19 mouse cellular contexts compared by ENCODE assay signal in the genomic region with DNA sequence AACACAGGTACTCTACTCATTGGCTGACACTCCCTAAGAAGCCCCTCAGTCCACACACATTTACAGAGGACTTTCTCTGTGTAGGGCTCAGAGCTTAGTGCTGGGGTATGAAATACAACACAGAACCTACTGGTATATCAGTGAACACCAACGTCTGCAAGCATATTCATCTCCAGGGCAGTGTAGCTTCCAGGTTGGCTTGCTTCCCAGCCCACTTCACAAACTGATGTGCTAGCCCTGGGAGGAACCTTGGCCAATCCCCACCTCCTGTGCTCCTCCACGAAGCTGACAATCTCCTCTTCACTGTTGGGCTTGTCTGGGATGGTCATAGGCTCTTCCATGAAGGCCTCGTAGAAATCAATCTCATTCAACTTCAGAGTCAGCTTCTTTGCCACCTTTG. TPM values are rescaled to one million over a fixed set of nuclear protein-coding genes. Genes with fewer than 3 reads are reported as not detected.
A peak's percentile ranks its signal among the peaks of the same experiment; 100 is the strongest.
DNase-seq lines count a peak whose midpoint lies in the region; ATAC-seq and TF ChIP-seq lines count a peak whose summit lies in the region.
"Had no signal": no experiment of that assay in that cellular context is flagged by ENCODE, and none has a peak within 500 bp of the region (broad histone marks: within the 10 kb centered on the region; RNA-seq: fewer than 3 reads in every experiment).

No protein-coding gene starts in this region.

- H3K27ac ChIP-seq in heart, embryonic 10.5 days: no peak overlapping the region
- 0 out of 2 replicates have a peak overlapping the region, but pooled peaks have one; percentile 32 for H3K27ac ChIP-seq in midbrain, embryonic 14.5 days (replicated peaks; ENCODE audit: low read depth, low read length)
- H3K27ac ChIP-seq in midbrain, embryonic 16.5 days (ENCODE audit: low read length): no peak overlapping the region
- H3K27ac ChIP-seq in heart, postnatal 0 days (ENCODE audit: low read depth): peak overlapping the region; percentile 52
- H3K27ac ChIP-seq: kidney, postnatal 0 days; macrophage had no signal

- peaks cover 33% of the 10 kb centered on the region for H3K36me3 ChIP-seq in heart, embryonic 10.5 days
- no peaks in the 10 kb centered on the region for H3K36me3 ChIP-seq in midbrain, embryonic 14.5 days (ENCODE audit: control insufficient read depth, insufficient read depth, low read length)
- no peaks in the 10 kb centered on the region for H3K36me3 ChIP-seq in midbrain, embryonic 16.5 days (ENCODE audit: control insufficient read depth, insufficient read depth, low read length)
- no peaks in the 10 kb centered on the region for H3K36me3 ChIP-seq in heart, postnatal 0 days (replicated peaks; ENCODE audit: control insufficient read depth, insufficient read depth, low read length)

- peak; percentile 96 for DNase-seq in heart, adult 11 months
- DNase-seq in heart, embryonic 10.5 days (ENCODE audit: low spot score): no peak
- DNase-seq in midbrain, embryonic 14.5 days: no peak
- DNase-seq in heart, postnatal 0 days (ENCODE audit: low spot score): peak; percentile 88
- peak; percentile 56 for DNase-seq in lung, postnatal 36 days
- DNase-seq in cerebellum, postnatal 4 days (ENCODE audit: low spot score in 2 of 2): no peak
- DNase-seq in cerebellum, postnatal 25 days: no peak
- DNase-seq: right cerebral cortex, postnatal 14 days; thymus, adult 2 months had no signal

- no peak overlapping the region for H3K4me3 ChIP-seq in heart, embryonic 10.5 days
- no peak overlapping the region for H3K4me3 ChIP-seq in midbrain, embryonic 14.5 days (replicated peaks; ENCODE audit: low read depth, low read length)
- no peak overlapping the region for H3K4me3 ChIP-seq in midbrain, embryonic 16.5 days (ENCODE audit: low read depth, low read length)
- H3K4me3 ChIP-seq in heart, postnatal 0 days (ENCODE audit: low read depth, low read length): no peak overlapping the region

- no peak overlapping the region for H3K9ac ChIP-seq in midbrain, embryonic 14.5 days (replicated peaks; ENCODE audit: low read length)
- H3K9ac ChIP-seq in midbrain, embryonic 16.5 days (ENCODE audit: low read depth, low read length): no peak overlapping the region
- H3K9ac ChIP-seq in heart, postnatal 0 days (replicated peaks; ENCODE audit: low read depth, low read length): no peak overlapping the region

- no peak for TF ChIP-seq EP300 in heart, postnatal 0 days (IDR thresholded peaks at IDR 0.05; ENCODE audit: low read depth)

- H3K4me2 ChIP-seq in midbrain, embryonic 14.5 days (ENCODE audit: low read length): no peak overlapping the region
- H3K4me2 ChIP-seq in midbrain, embryonic 16.5 days (ENCODE audit: low read length): no peak overlapping the region
- no peak overlapping the region for H3K4me2 ChIP-seq in heart, postnatal 0 days (ENCODE audit: low read depth, low read length)

- no peaks in the 10 kb centered on the region for H3K27me3 ChIP-seq in heart, embryonic 10.5 days (ENCODE audit: insufficient read depth, poor library complexity, severe bottlenecking)
- H3K27me3 ChIP-seq in midbrain, embryonic 14.5 days (ENCODE audit: control insufficient read depth, insufficient read depth, low read length): no peaks in the 10 kb centered on the region
- H3K27me3 ChIP-seq in midbrain, embryonic 16.5 days (ENCODE audit: control insufficient read depth, insufficient read depth, low read depth, low read length): no peaks in the 10 kb centered on the region
- no peaks in the 10 kb centered on the region for H3K27me3 ChIP-seq in heart, postnatal 0 days (ENCODE audit: control insufficient read depth, insufficient read depth, low read length)

- no peak for TF ChIP-seq CTCF in heart, postnatal 0 days (IDR thresholded peaks at IDR 0.05; ENCODE audit: low read depth)

- peaks cover 42% of the 10 kb centered on the region for H3K4me1 ChIP-seq in heart, embryonic 10.5 days
- peaks cover 28% of the 10 kb centered on the region for H3K4me1 ChIP-seq in midbrain, embryonic 14.5 days (ENCODE audit: control insufficient read depth, insufficient read depth, low read length)
- H3K4me1 ChIP-seq in midbrain, embryonic 16.5 days (ENCODE audit: control insufficient read depth, insufficient read depth, low read length): peaks cover 8% of the 10 kb centered on the region
- H3K4me1 ChIP-seq in heart, postnatal 0 days (ENCODE audit: control insufficient read depth, insufficient read depth): peaks cover 45% of the 10 kb centered on the region

- H3K9me3 ChIP-seq in heart, embryonic 10.5 days: no peaks in the 10 kb centered on the region
- no peaks in the 10 kb centered on the region for H3K9me3 ChIP-seq in midbrain, embryonic 14.5 days (ENCODE audit: control insufficient read depth, low read length)
- H3K9me3 ChIP-seq in midbrain, embryonic 16.5 days (replicated peaks; ENCODE audit: control insufficient read depth, low read length, poor library complexity, severe bottlenecking): no peaks in the 10 kb centered on the region
- H3K9me3 ChIP-seq in heart, postnatal 0 days (replicated peaks; ENCODE audit: control insufficient read depth, low read length): no peaks in the 10 kb centered on the region

- no peak for ATAC-seq in midbrain, embryonic 14.5 days (ENCODE audit: low FRiP score, low TSS enrichment)
- ATAC-seq in midbrain, embryonic 16.5 days: no peak
- peak; percentile 55 for ATAC-seq in heart, postnatal 0 days (ENCODE audit: insufficient read depth, low read depth)
- ATAC-seq: forebrain, embryonic 16.5 days had no signal

- WGBS in heart, embryonic 10.5 days: 61% methylated on average over 3 of the region's 3 CpGs
- 75% methylated on average over 3 of the region's 3 CpGs for WGBS in midbrain, embryonic 14.5 days
- 66% methylated on average over 3 of the region's 3 CpGs for WGBS in midbrain, embryonic 16.5 days
- WGBS in heart, postnatal 0 days: 13% methylated on average over 3 of the region's 3 CpGs

RNA-seq across cellular contexts. Expression of gene Casq1, which starts 4.9 kb away (rescaled TPM):
- polyA plus RNA-seq in heart, embryonic 10.5 days (2016; fragmentation: Nextera tagmentation; extraction: Ambion mirVana): 225 and 307 TPM in 2 replicates
- polyA plus RNA-seq in midbrain, embryonic 14.5 days (2014; fragmentation: Nextera tagmentation; extraction: Ambion mirVana): 1.6 and 2.3 TPM in 2 replicates
- 1.8 and 2.2 TPM in 2 replicates for polyA plus RNA-seq in midbrain, embryonic 16.5 days (2015; fragmentation: Nextera tagmentation; extraction: Ambion mirVana)
- total RNA-seq in heart, postnatal 0 days (2014; rRNA removed; ENCODE audit: low replicate concordance): 61.2 and 68.0 TPM in 2 replicates
- polyA plus RNA-seq in heart, postnatal 0 days (2015; fragmentation: Nextera tagmentation; extraction: Ambion mirVana): 60.3 and 65.0 TPM in 2 replicates
- total RNA-seq: granulocyte monocyte progenitor cell, adult 5-6 weeks; MEL; monocyte, adult 5-6 weeks had no signal
- polyA plus RNA-seq: macrophage had no signal

RNA-seq across cellular contexts. Expression of gene Pea15a, which starts 8.1 kb away (rescaled TPM):
- 115 and 152 TPM in 2 replicates for polyA plus RNA-seq in heart, embryonic 10.5 days (2016; fragmentation: Nextera tagmentation; extraction: Ambion mirVana)
- polyA plus RNA-seq in midbrain, embryonic 14.5 days (2014; fragmentation: Nextera tagmentation; extraction: Ambion mirVana): 314 and 385 TPM in 2 replicates
- polyA plus RNA-seq in midbrain, embryonic 16.5 days (2015; fragmentation: Nextera tagmentation; extraction: Ambion mirVana): 460 and 525 TPM in 2 replicates
- total RNA-seq in heart, postnatal 0 days (2014; rRNA removed; ENCODE audit: low replicate concordance): 78.3 and 105 TPM in 2 replicates
- 99.2 and 99.3 TPM in 2 replicates for polyA plus RNA-seq in heart, postnatal 0 days (2015; fragmentation: Nextera tagmentation; extraction: Ambion mirVana)

RNA-seq across cellular contexts. Expression of gene Atp1a4, which starts 43.5 kb away (rescaled TPM):
- polyA plus RNA-seq in heart, embryonic 10.5 days (2016; fragmentation: Nextera tagmentation; extraction: Ambion mirVana): 0.09 and 0.12 TPM in 2 replicates
- not detected in 2 replicates for polyA plus RNA-seq in midbrain, embryonic 14.5 days (2014; fragmentation: Nextera tagmentation; extraction: Ambion mirVana)
- polyA plus RNA-seq in midbrain, embryonic 16.5 days (2015; fragmentation: Nextera tagmentation; extraction: Ambion mirVana): not detected in 2 replicates
- not detected in 2 replicates for total RNA-seq in heart, postnatal 0 days (2014; rRNA removed; ENCODE audit: low replicate concordance)
- polyA plus RNA-seq in heart, postnatal 0 days (2015; fragmentation: Nextera tagmentation; extraction: Ambion mirVana): 0.07 TPM in 2 replicates
- total RNA-seq: granulocyte monocyte progenitor cell, adult 5-6 weeks; layer of hippocampus, postnatal 10 days; left cerebral cortex, postnatal 25 days; MEL; monocyte, adult 5-6 weeks had no signal
- polyA plus RNA-seq: cortical plate, adult 2 months; forebrain, embryonic 16.5 days; kidney, postnatal 0 days; macrophage had no signal

RNA-seq across cellular contexts. Expression of gene Igsf8, which starts 46.7 kb away (rescaled TPM):
- 30.1 and 33.2 TPM in 2 replicates for polyA plus RNA-seq in heart, embryonic 10.5 days (2016; fragmentation: Nextera tagmentation; extraction: Ambion mirVana)
- polyA plus RNA-seq in midbrain, embryonic 14.5 days (2014; fragmentation: Nextera tagmentation; extraction: Ambion mirVana): 55.6 and 61.0 TPM in 2 replicates
- 63.9 and 64.0 TPM in 2 replicates for polyA plus RNA-seq in midbrain, embryonic 16.5 days (2015; fragmentation: Nextera tagmentation; extraction: Ambion mirVana)
- total RNA-seq in heart, postnatal 0 days (2014; rRNA removed; ENCODE audit: low replicate concordance): 22.1 and 30.8 TPM in 2 replicates
- 11.4 and 12.6 TPM in 2 replicates for polyA plus RNA-seq in heart, postnatal 0 days (2015; fragmentation: Nextera tagmentation; extraction: Ambion mirVana)

Comparison
In these comparisons a context has a peak if more than half of its experiments do, and no peak if none do; other contexts are left out.
1. DNase-seq: peak in heart, adult 11 months (single experiment), heart, postnatal 0 days (single experiment) and lung, postnatal 36 days (single experiment); none in heart, embryonic 10.5 days (single experiment), midbrain, embryonic 14.5 days (single experiment), cerebellum, postnatal 4 days (0 of 2) and cerebellum, postnatal 25 days (0 of 2).
2. H3K27ac ChIP-seq: peak in midbrain, embryonic 14.5 days (single experiment) and heart, postnatal 0 days (single experiment); none in heart, embryonic 10.5 days (single experiment) and midbrain, embryonic 16.5 days (single experiment).
3. RNA of gene Casq1, which starts 4.9 kb away (polyA plus RNA-seq): 225 to 307 TPM in heart, embryonic 10.5 days and 60.3 to 65.0 TPM in heart, postnatal 0 days; 1.6 to 2.3 TPM in midbrain, embryonic 14.5 days and 1.8 to 2.2 TPM in midbrain, embryonic 16.5 days; every median in the first group is over 10 times any median in the second.